Mouse (Mus musculus) midbrain, embryonic 16.5 days (tissue): ENCODE data around the gene Arhgap15. TPM values are rescaled to one million over a fixed set of nuclear protein-coding genes. Genes with fewer than 3 reads are reported as not detected.

ENCODE experiments used
- ATAC-seq: fragments of 200-750 bp; cut with Nextera tagmentation; 2 replicates; pipeline ENCODE4 v1.8.0; 2017; ENCODE audit warnings: moderate TSS enrichment
- H3K27ac ChIP-seq: fragments of 300-500 bp; sonication (generic); 2 replicates; pipeline ENCODE4 v1.5.1; 2014; ENCODE audit warnings: mild to moderate bottlenecking, low read length, mixed read lengths
- H3K27me3 ChIP-seq: fragments of 300-500 bp; sonication (generic); 2 replicates; pipeline ENCODE4 v1.6.1; 2014; ENCODE audit warnings: low read depth, low read length, mixed read lengths; ENCODE audit not compliant: control insufficient read depth, insufficient read depth
- H3K36me3 ChIP-seq: fragments of 300-500 bp; sonication (generic); 2 replicates; pipeline ENCODE4 v1.6.1; 2014; ENCODE audit warnings: mild to moderate bottlenecking, low read length, moderate library complexity, mixed read lengths; ENCODE audit not compliant: control insufficient read depth, insufficient read depth
- H3K4me1 ChIP-seq: fragments of 300-500 bp; sonication (generic); 2 replicates; pipeline ENCODE4 v1.6.1; 2014; ENCODE audit warnings: mild to moderate bottlenecking, low read length, mixed read lengths; ENCODE audit not compliant: control insufficient read depth, insufficient read depth
- H3K4me2 ChIP-seq: fragments of 300-500 bp; sonication (generic); 2 replicates; pipeline ENCODE4 v1.6.1; 2014; ENCODE audit warnings: mild to moderate bottlenecking, low read length, mixed read lengths
- H3K4me3 ChIP-seq: fragments of 300-500 bp; sonication (generic); 2 replicates; pipeline ENCODE4 v1.5.1; 2014; ENCODE audit warnings: low read depth, mild to moderate bottlenecking, low read length, moderate library complexity, mixed read lengths
- H3K9ac ChIP-seq: fragments of 300-500 bp; sonication (generic); 2 replicates; pipeline ENCODE4 v1.6.1; 2014; ENCODE audit warnings: low read depth, low read length, mixed read lengths
- H3K9me3 ChIP-seq: fragments of 300-500 bp; sonication (generic); replicated peaks from 2 replicates; pipeline ENCODE4 v1.6.1; 2014; ENCODE audit warnings: mild to moderate bottlenecking, low read length, mixed read lengths; ENCODE audit not compliant: control insufficient read depth, poor library complexity, severe bottlenecking
- WGBS: fragments of 180-500 bp; shearing (Covaris S2); extraction: QIAGEN DNeasy Blood & Tissue Kit; methylation state at CpG from one replicate; pipeline ENCODE4 v1.1.7; 2014; 5-methylcytosine and 5-hydroxymethylcytosine counted together
- polyA plus RNA-seq: library from polyadenylated mRNA; unstranded; fragments of >200 nt; fragmentation: Nextera tagmentation; extraction: Ambion mirVana; gene quantifications from 2 replicates; pipeline ENCODE4 v1.2.1, GENCODE M21; 2015

Gene Arhgap15
- polyA plus RNA-seq, 1 experiment from 2014 or later = 1.1 TPM

DNA sequence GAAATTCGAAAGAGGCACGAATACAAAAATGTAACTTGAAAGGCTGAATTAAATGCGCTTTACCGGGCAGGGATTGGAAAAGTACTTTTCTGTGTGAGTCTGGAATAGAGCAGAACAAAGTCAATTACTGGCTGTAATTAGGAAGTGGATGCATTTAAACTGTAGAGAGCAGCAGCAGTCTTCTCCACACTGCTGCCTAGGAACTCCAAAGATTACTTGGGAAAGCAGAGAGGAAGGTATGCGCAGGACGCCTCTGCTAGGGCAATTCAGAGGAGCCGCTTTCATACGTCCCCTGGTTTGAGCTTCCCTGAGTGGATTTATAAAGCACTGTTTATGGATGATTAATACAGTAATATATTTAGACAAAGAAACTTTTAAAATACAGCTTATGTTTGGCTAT is 312.1 kb downstream of the Arhgap15 start:
- no peak for ATAC-seq
- no peak overlapping the region for H3K4me3 ChIP-seq
- H3K27me3 ChIP-seq = no peaks in the 10 kb centered on the region
- H3K4me1 ChIP-seq = no peaks in the 10 kb centered on the region
- no peaks in the 10 kb centered on the region for H3K9me3 ChIP-seq
- WGBS = 61% methylated on average over 8 of the region's 8 CpGs
- no peaks in the 10 kb centered on the region for H3K36me3 ChIP-seq
- no peak overlapping the region for H3K4me2 ChIP-seq
- H3K9ac ChIP-seq = no peak overlapping the region
- H3K27ac ChIP-seq = no peak overlapping the region

DNA sequence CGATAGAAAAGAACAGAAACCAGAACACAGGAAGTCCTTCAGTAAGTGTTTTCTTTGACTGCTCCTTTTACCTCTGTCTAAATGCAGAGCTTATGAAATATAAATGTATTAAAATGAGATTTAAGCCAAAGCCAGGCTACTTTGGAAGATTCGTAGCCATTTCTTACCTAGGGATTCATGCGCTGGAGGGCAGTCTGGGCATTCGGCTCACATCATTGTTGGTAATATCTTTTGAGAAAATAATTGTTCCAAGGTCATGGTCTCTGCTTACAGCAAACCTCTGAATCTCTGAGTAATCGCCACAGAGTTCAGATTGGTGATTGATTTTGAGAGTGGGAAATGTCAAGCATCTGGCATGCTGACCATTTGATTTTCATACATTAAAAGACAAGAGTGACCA is 316.4 kb downstream of the Arhgap15 start:
- H3K27ac ChIP-seq = no peak overlapping the region
- H3K9me3 ChIP-seq = no peaks in the 10 kb centered on the region
- no peak for ATAC-seq
- no peaks in the 10 kb centered on the region for H3K4me1 ChIP-seq
- H3K4me2 ChIP-seq = no peak overlapping the region
- H3K36me3 ChIP-seq = no peaks in the 10 kb centered on the region
- WGBS = 74% methylated on average over 5 of the region's 5 CpGs
- no peaks in the 10 kb centered on the region for H3K27me3 ChIP-seq
- H3K9ac ChIP-seq = no peak overlapping the region
- H3K4me3 ChIP-seq = no peak overlapping the region

DNA sequence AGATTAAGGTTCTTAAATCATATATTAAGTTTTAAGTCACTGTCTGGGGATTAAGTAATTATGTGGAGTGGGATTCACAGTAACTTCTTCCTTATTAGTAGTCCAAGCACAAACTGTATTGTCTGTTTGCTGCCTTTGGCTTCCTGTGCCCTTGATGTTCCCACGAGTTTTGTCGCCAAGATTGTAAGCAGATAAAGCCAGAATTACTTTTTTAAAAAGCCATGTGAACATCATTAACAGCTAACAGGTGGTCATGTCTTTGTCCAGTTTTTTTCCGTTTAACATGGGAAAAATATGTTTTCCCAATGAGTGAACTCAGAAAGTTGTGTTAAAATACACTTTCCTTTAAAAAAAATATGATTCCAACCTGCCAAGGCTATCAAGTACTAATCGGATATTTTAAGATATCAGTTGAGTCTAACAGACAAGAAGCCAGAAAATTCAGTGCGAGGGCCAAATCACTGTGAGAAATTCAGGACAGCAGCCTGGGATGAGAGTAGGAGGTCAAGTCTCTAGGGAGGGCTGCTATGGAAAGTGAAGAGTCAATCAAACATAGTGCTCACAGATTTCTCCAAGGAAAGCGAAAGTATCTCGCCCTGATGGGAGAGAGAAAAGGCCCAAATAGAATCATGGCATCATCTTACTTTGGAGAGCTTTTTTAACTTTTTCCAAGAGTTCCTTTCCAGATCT is 319.7 kb downstream of the Arhgap15 start:
- Histone ChIP-seq H3K36me3 (no peaks in the 10 kb centered on the region), H3K9me3 (no peaks in the 10 kb centered on the region), H3K27me3 (no peaks in the 10 kb centered on the region), H3K4me2 (no peak overlapping the region), H3K9ac (no peak overlapping the region), H3K4me3 (no peak overlapping the region), H3K4me1 (no peaks in the 10 kb centered on the region), H3K27ac (no peak overlapping the region)
- no peak for ATAC-seq
- WGBS = 67% methylated on average over 7 of the region's 7 CpGs

DNA sequence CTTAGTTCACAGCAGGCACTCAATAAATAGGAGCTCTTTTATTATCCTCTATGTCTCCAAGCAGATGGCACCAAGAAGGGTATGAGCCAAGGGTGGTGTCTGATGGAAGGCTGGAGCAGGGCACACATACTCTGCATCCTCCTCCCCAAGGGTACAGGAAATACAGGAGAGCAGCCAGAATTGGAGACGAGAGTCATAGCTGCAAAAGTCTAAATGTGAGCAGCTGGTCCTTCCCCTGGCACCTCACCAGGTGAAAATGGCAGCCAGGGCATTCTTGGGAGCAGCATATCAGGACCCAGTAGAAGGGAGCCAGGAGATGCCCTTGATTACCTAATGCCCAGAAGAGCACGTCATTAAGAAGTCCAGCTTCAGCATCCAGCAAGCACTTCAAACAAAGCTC is 320.3 kb downstream of the Arhgap15 start:
- Histone ChIP-seq H3K27ac (no peak overlapping the region), H3K36me3 (no peaks in the 10 kb centered on the region), H3K4me2 (no peak overlapping the region), H3K9me3 (no peaks in the 10 kb centered on the region), H3K4me3 (no peak overlapping the region), H3K27me3 (no peaks in the 10 kb centered on the region), H3K9ac (no peak overlapping the region), H3K4me1 (no peaks in the 10 kb centered on the region)
- no peak for ATAC-seq
- 77% methylated on average over 2 of the region's 2 CpGs for WGBS

DNA sequence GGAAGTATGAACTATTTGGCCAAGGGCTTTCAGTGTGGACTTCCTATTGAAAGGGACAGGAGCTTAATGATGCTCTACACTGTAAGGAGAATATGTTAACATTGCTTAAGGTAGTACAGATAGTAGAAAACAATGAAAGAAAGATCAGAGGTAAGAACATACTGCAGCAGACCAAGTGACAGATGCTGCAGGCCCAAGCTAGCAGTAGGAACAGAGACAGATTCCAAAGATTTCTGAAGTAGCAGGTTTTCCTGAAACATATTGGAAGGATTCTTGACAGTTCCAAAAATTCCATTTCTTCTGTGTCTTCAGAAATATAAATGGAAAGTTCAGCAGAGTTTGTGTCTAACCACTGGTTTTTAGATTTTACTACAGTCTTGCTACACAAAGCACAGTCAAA is 327.9 kb downstream of the Arhgap15 start:
- no peak for ATAC-seq
- Histone ChIP-seq H3K36me3 (no peaks in the 10 kb centered on the region), H3K27me3 (no peaks in the 10 kb centered on the region), H3K9ac (no peak overlapping the region), H3K4me3 (no peak overlapping the region), H3K9me3 (no peaks in the 10 kb centered on the region), H3K27ac (no peak overlapping the region), H3K4me1 (no peaks in the 10 kb centered on the region), H3K4me2 (no peak overlapping the region)

DNA sequence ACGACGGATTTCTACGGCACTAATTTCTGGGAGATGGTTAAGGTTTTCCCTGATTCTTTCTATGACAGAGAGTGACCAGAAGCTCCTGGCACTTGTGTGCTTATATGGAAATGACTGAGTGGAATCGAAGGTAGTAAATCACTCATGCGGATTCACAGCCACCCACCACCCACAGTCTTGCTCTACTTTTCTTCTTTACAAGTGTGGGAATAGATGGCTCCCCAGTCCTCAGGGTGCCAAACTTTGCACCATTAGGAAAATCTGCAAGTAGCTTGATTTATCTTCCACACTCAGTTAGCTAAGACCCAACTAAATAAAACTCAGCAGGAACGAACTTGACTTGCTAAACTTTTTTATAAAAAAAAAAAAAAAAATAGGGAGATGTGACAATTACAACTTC is 331.9 kb downstream of the Arhgap15 start:
- H3K4me3 ChIP-seq = no peak overlapping the region

DNA sequence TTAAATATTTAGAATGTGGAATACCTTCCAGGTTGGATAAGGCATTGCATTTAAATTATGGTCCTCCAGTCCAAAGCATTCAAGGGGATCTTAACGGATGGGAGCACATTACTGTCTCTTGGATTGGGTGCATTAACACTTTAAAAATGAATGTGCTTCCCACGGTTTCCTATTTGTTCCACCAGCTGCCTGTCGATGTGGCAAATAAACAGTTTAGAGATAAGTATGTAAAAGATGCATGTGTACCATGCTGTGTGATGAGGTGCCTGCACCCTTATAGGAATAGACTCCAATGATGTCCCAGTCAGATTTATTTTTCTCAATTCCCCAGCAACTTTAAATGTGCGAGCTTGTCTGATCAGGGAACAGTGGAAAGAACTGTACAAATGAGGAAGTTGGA is 332.6 kb downstream of the Arhgap15 start:
- no peaks in the 10 kb centered on the region for H3K4me1 ChIP-seq
- no peaks in the 10 kb centered on the region for H3K27me3 ChIP-seq
- H3K4me3 ChIP-seq = no peak overlapping the region
- no peak overlapping the region for H3K27ac ChIP-seq
- H3K4me2 ChIP-seq = no peak overlapping the region
- no peak for ATAC-seq
- H3K36me3 ChIP-seq = no peaks in the 10 kb centered on the region
- WGBS = 83% methylated on average over 4 of the region's 4 CpGs
- no peaks in the 10 kb centered on the region for H3K9me3 ChIP-seq
- H3K9ac ChIP-seq = no peak overlapping the region

More for the DNA sequence above, 331.9 kb downstream of the Arhgap15 start:
- Histone ChIP-seq H3K36me3 (no peaks in the 10 kb centered on the region), H3K9ac (no peak overlapping the region), H3K27me3 (no peaks in the 10 kb centered on the region), H3K4me2 (no peak overlapping the region), H3K27ac (no peak overlapping the region), H3K4me1 (no peaks in the 10 kb centered on the region), H3K9me3 (no peaks in the 10 kb centered on the region)
- WGBS = 89% methylated on average over 6 of the region's 6 CpGs
- no peak for ATAC-seq

DNA sequence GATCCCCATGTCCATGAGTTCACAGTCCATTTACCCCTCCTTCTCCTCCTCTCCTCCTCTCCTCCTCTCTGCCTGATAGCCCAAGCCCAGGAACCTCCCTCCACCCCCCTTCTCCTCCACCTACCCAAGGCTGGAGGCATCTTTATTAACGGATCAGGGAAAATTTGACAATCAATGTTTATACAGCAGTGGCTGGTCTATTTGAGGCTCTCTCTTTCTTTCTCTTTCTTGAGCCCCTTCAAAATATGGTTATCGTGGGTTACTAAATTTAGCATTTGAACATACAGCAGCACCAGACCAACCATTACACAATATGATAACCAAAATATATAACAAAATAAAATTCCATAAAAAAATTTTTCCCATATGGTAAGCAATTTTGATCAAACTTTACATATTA is 335.8 kb downstream of the Arhgap15 start:
- H3K9me3 ChIP-seq = no peaks in the 10 kb centered on the region
- no peaks in the 10 kb centered on the region for H3K36me3 ChIP-seq
- H3K4me2 ChIP-seq = no peak overlapping the region
- no peaks in the 10 kb centered on the region for H3K27me3 ChIP-seq
- no peaks in the 10 kb centered on the region for H3K4me1 ChIP-seq
- no peak overlapping the region for H3K4me3 ChIP-seq
- H3K27ac ChIP-seq = no peak overlapping the region
- 69% methylated on average over 2 of the region's 2 CpGs for whole genome bisulfite sequencing
- no peak overlapping the region for H3K9ac ChIP-seq
- no peak for ATAC-seq

DNA sequence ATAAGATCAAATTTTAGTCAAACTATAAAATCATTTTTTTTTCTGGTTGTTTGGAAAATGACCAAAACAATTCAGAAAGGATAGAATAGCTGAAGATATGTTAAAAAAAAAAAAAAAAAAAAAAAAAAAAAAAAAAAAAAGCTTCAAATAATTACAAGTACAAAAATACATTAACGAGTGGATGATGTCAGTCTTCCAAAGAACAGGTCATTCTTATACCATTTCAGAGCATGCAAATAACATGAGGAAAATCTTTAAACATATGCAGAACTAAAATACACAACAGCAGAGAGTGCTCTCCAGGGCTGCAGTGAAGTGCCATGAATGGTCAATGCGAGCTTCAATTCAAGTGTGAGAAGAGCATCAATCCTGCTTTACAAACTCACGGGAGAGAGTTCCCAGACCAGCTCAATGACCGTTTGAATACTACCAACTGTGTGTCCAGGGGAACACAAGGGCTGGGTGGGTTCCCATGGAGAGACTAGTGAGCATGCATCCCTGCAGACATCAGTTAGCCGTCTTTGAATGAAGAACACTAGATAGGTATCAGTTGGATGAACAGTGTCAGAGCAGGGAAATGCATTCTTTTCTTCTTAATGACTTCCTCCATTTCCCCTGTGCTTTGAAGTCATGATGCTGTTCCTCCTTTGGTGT is 337.9 kb downstream of the Arhgap15 start:
- Histone ChIP-seq H3K4me2 (no peak overlapping the region), H3K9ac (no peak overlapping the region), H3K9me3 (no peaks in the 10 kb centered on the region), H3K27me3 (no peaks in the 10 kb centered on the region), H3K27ac (no peak overlapping the region), H3K4me3 (no peak overlapping the region), H3K36me3 (no peaks in the 10 kb centered on the region), H3K4me1 (no peaks in the 10 kb centered on the region)
- 34% methylated on average over 5 of the region's 5 CpGs for WGBS
- ATAC-seq = no peak
